Mouse (Mus musculus): ENCODE results near the gene Satl1. TPM values are rescaled to one million over a fixed set of nuclear protein-coding genes. Genes with fewer than 3 reads are reported as not detected.

Satl1 gene
- polyA plus RNA-seq, 1 experiment from 2014 or later, result not detected

Other genes starting within 250 kb of the Satl1 start
- gene 4933403O08Rik, start 167.7 kb downstream of the Satl1 start, polyA plus RNA-seq (2015; fragmentation: Nextera tagmentation; extraction: Ambion mirVana), result 0.09 TPM in 1 of 2 replicates, not detected in the other
- 47.5 and 48.2 TPM in 2 replicates for gene Apool, start 95.4 kb downstream of the Satl1 start, polyA plus RNA-seq (2015; fragmentation: Nextera tagmentation; extraction: Ambion mirVana)
- gene 2010106E10Rik, start 88.5 kb upstream of the Satl1 start, polyA plus RNA-seq (2015; fragmentation: Nextera tagmentation; extraction: Ambion mirVana), result 0.54 and 0.58 TPM in 2 replicates
- 8.6 and 9.6 TPM in 2 replicates for gene Zfp711, start 193.7 kb upstream of the Satl1 start, polyA plus RNA-seq (2015; fragmentation: Nextera tagmentation; extraction: Ambion mirVana)